Mouse (Mus musculus) hindbrain, embryonic 14.5 days (tissue): ENCODE measurements around the gene Hdhd5. TPM values are rescaled to one million over a fixed set of nuclear protein-coding genes. Genes with fewer than 3 reads are reported as not detected.

Experiments
- ATAC-seq: fragments of 200-750 bp; cut with Nextera tagmentation; 2 replicates; pipeline ENCODE4 v1.8.0; 2017; ENCODE audit warnings: moderate number of reproducible peaks, mild to moderate bottlenecking, moderate TSS enrichment, moderate library complexity; ENCODE audit not compliant: low FRiP score
- DNase-seq: peaks from one replicate; pipeline ENCODE4 v3.0.0-alpha.2; 2015; ENCODE audit warnings: low spot score
- H3K27ac ChIP-seq: fragments of 300-500 bp; sonication (generic); 2 replicates; pipeline ENCODE4 v1.5.1; 2014; ENCODE audit warnings: mild to moderate bottlenecking, moderate library complexity
- H3K27me3 ChIP-seq: fragments of 300-500 bp; sonication (generic); 2 replicates; pipeline ENCODE4 v1.6.1; 2014; ENCODE audit warnings: mild to moderate bottlenecking, low read length, mixed read lengths; ENCODE audit not compliant: control insufficient read depth, insufficient read depth
- H3K36me3 ChIP-seq: fragments of 300-500 bp; sonication (generic); replicated peaks from 2 replicates; pipeline ENCODE4 v1.6.1; 2014; ENCODE audit not compliant: control insufficient read depth, insufficient read depth
- H3K4me1 ChIP-seq: fragments of 300-500 bp; sonication (generic); replicated peaks from 2 replicates; pipeline ENCODE4 v1.6.1; 2014; ENCODE audit warnings: antibody characterized with exemption, low read length, mixed read lengths; ENCODE audit not compliant: control insufficient read depth, insufficient read depth
- H3K4me2 ChIP-seq: fragments of 300-500 bp; sonication (generic); replicated peaks from 2 replicates; pipeline ENCODE4 v1.6.1; 2014; ENCODE audit warnings: mild to moderate bottlenecking, moderate library complexity
- H3K4me3 ChIP-seq: fragments of 300-500 bp; sonication (generic); replicated peaks from 2 replicates; pipeline ENCODE4 v1.5.1; 2014; ENCODE audit warnings: mild to moderate bottlenecking, low read length
- H3K9ac ChIP-seq: fragments of 300-500 bp; sonication (generic); 2 replicates; pipeline ENCODE4 v1.6.1; 2014
- H3K9me3 ChIP-seq: fragments of 300-500 bp; sonication (generic); 2 replicates; pipeline ENCODE4 v1.6.1; 2016; ENCODE audit warnings: low read length; ENCODE audit not compliant: control insufficient read depth
- WGBS: fragments of 180-500 bp; shearing (Covaris S2); extraction: QIAGEN DNeasy Blood & Tissue Kit; methylation state at CpG from one replicate; pipeline ENCODE4 v1.1.7; 2014; 5-methylcytosine and 5-hydroxymethylcytosine counted together
- polyA plus RNA-seq: library from polyadenylated mRNA; unstranded; fragments of >200 nt; fragmentation: Nextera tagmentation; extraction: Ambion mirVana; gene quantifications from 2 replicates; pipeline ENCODE4 v1.2.1, GENCODE M21; 2014

The Hdhd5 gene
- polyA plus RNA-seq, 1 experiment from 2014 or later, result 13.4 TPM

- H3K4me2 ChIP-seq, result no peak overlapping the region
- no peak overlapping the region for H3K27ac ChIP-seq
- 96% methylated on average over 14 of the region's 14 CpGs for WGBS
- H3K27me3 ChIP-seq, result no peaks in the 10 kb centered on the region
- no peak overlapping the region for H3K9ac ChIP-seq
- 0 out of 2 replicates have a peak, but pooled peaks cover 3% of the 10 kb centered on the region for H3K36me3 ChIP-seq
- H3K9me3 ChIP-seq, result no peaks in the 10 kb centered on the region
- ATAC-seq (no peak), DNase-seq (no peak)
- H3K4me1 ChIP-seq, result no peaks in the 10 kb centered on the region
- no peak overlapping the region for H3K4me3 ChIP-seq
These were observed 49.1 kb downstream of the Hdhd5 start for GRCm38 (mm10) chr6:120482021-120482420.

- no peak for ATAC-seq
- Histone ChIP-seq H3K9me3 (no peaks in the 10 kb centered on the region), H3K4me2 (no peak overlapping the region), H3K36me3 (0 out of 2 replicates have a peak, but pooled peaks cover 3% of the 10 kb centered on the region), H3K4me3 (no peak overlapping the region), H3K4me1 (no peaks in the 10 kb centered on the region), H3K27me3 (no peaks in the 10 kb centered on the region), H3K27ac (no peak overlapping the region), H3K9ac (no peak overlapping the region)
- DNase-seq, result no peak
- WGBS, result 85% methylated on average over 6 of the region's 6 CpGs
These were observed 49.6 kb downstream of the Hdhd5 start for GRCm38 (mm10) chr6:120481538-120481937.

GRCm38 (mm10) chr6:120480361-120480760 is 50.8 kb downstream of the Hdhd5 start:
- Histone ChIP-seq H3K9ac (no peak overlapping the region), H3K36me3 (0 out of 2 replicates have a peak, but pooled peaks cover 3% of the 10 kb centered on the region), H3K27ac (no peak overlapping the region), H3K4me2 (no peak overlapping the region), H3K9me3 (no peaks in the 10 kb centered on the region), H3K27me3 (no peaks in the 10 kb centered on the region), H3K4me3 (no peak overlapping the region), H3K4me1 (no peaks in the 10 kb centered on the region)
- DNase-seq (no peak), ATAC-seq (no peak)
- 94% methylated on average over 5 of the region's 5 CpGs for WGBS

- H3K4me3 ChIP-seq, result no peak overlapping the region
- 91% methylated on average over 2 of the region's 2 CpGs for WGBS
- no peak overlapping the region for H3K27ac ChIP-seq
- no peak for DNase-seq
- H3K4me1 ChIP-seq, result no peaks in the 10 kb centered on the region
- 0 out of 2 replicates have a peak, but pooled peaks cover 3% of the 10 kb centered on the region for H3K36me3 ChIP-seq
- no peak overlapping the region for H3K4me2 ChIP-seq
- no peaks in the 10 kb centered on the region for H3K9me3 ChIP-seq
- no peak for ATAC-seq
- no peak overlapping the region for H3K9ac ChIP-seq
- no peaks in the 10 kb centered on the region for H3K27me3 ChIP-seq
These were observed 51.8 kb downstream of the Hdhd5 start for GRCm38 (mm10) chr6:120479302-120479701.

- H3K9ac ChIP-seq, result no peak overlapping the region
- ATAC-seq (no peak), DNase-seq (no peak)
- H3K4me3 ChIP-seq, result no peak overlapping the region
- H3K27ac ChIP-seq, result no peak overlapping the region
- H3K27me3 ChIP-seq, result no peaks in the 10 kb centered on the region
- H3K36me3 ChIP-seq, result 0 out of 2 replicates have a peak, but pooled peaks cover 3% of the 10 kb centered on the region
- H3K4me1 ChIP-seq, result peaks cover 20% of the 10 kb centered on the region
- no peaks in the 10 kb centered on the region for H3K9me3 ChIP-seq
- no peak overlapping the region for H3K4me2 ChIP-seq
- WGBS, result 86% methylated on average over 8 of the region's 8 CpGs
These were observed 55.8 kb downstream of the Hdhd5 start for GRCm38 (mm10) chr6:120475288-120475687.

DNA sequence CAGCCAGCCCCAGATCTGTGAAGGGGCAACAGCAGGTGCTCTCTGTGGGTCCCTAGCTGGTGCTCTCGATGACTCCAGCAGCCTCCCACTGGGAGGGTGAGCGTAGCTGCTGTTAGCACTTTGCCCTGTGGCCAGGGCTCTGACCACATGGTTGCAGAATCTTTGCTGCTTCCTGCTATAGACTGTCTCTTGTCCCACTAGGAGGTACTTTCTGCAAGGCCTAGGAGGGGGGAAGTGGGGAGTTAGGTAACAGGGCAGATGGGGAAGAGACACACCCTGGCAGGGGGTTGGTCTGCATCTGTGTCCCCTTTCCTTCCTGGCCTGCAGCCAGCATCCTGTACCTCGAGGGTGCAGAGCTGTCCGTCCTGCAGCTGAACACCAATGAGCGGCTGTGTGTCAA is 57.7 kb downstream of the Hdhd5 start:
- DNase-seq, result no peak
- H3K4me1 ChIP-seq, result peaks cover 20% of the 10 kb centered on the region
- no peaks in the 10 kb centered on the region for H3K36me3 ChIP-seq
- peak; percentile 19 for ATAC-seq
- H3K9me3 ChIP-seq, result no peaks in the 10 kb centered on the region
- no peak overlapping the region for H3K9ac ChIP-seq
- no peaks in the 10 kb centered on the region for H3K27me3 ChIP-seq
- H3K4me2 ChIP-seq, result no peak overlapping the region
- H3K27ac ChIP-seq, result peak overlapping the region; percentile 70
- 21% methylated on average over 5 of the region's 5 CpGs for WGBS
- H3K4me3 ChIP-seq, result no peak overlapping the region

DNA sequence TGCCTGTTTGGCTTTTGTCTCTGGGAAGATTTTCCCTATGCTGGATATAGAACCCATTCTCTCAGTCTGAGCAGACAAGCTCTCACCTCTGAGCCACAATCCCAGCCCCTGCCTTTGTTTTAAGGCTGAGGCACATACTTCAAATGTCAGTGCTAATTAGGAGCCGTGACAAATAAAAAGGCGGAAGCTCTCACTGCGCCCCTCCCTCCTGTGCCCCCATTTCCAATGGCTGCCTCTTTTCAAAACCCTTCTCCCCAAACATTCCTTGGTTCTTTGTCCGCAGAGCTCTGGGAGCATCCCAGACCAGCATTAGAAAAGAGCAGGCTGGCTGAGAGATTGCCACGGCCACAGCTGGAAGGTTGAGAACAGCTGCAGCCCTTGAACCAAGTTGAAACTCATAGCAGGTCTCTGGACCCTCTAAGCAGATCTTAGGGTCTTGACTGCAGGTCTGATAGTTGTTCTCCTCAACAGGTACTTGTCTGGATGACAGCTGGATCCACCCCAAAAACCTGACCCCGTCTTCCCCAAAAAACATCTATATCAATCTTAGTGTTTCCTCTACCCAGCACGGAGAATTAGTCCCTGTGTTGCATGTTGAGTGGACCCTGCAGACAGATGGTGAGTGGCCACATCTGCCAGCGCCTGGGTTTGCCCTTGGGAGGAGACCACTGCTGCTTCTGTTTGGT is 58.5 kb downstream of the Hdhd5 start:
- Histone ChIP-seq H3K4me2 (no peak overlapping the region), H3K27me3 (no peaks in the 10 kb centered on the region), H3K9ac (peak overlapping the region; percentile 3; the same call in 1 of the 2 replicates), H3K36me3 (no peaks in the 10 kb centered on the region), H3K4me1 (peaks cover 20% of the 10 kb centered on the region), H3K27ac (peak overlapping the region; percentile 70), H3K4me3 (no peak overlapping the region), H3K9me3 (no peaks in the 10 kb centered on the region)
- no peak for DNase-seq
- WGBS, result 7% methylated on average over 8 of the region's 8 CpGs
- peak; percentile 61 for ATAC-seq

DNA sequence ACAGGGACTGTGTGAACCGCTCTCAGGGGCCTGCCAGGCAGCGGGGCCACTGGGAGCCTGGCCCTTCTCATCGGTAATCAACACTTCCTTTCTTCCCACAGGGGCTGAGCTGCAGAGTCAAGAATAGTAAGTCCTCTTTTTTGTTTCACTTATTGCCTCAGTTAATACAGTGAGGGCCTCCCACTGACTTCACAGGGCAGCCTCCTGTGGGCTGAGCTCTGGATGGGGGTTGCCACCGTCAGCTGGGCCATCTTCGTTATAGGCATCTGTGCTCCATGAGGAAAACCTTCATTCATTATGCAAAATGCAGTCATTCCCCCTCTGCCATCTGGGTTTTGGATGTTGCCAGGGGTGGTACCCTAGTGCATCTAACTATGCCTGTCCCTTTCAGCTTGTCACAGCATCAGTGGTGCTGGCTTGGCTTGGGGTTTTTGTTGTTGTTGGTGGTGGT is 59.1 kb downstream of the Hdhd5 start:
- Histone ChIP-seq H3K4me2 (no peak overlapping the region), H3K36me3 (no peaks in the 10 kb centered on the region), H3K9ac (peak overlapping the region; percentile 3; the same call in 1 of the 2 replicates), H3K4me3 (no peak overlapping the region), H3K27ac (peak overlapping the region; percentile 70), H3K4me1 (peaks cover 20% of the 10 kb centered on the region), H3K9me3 (no peaks in the 10 kb centered on the region), H3K27me3 (no peaks in the 10 kb centered on the region)
- 0% methylated on average over 5 of the region's 5 CpGs for WGBS
- DNase-seq, result peak; percentile 65
- peak; percentile 75 for ATAC-seq

DNA sequence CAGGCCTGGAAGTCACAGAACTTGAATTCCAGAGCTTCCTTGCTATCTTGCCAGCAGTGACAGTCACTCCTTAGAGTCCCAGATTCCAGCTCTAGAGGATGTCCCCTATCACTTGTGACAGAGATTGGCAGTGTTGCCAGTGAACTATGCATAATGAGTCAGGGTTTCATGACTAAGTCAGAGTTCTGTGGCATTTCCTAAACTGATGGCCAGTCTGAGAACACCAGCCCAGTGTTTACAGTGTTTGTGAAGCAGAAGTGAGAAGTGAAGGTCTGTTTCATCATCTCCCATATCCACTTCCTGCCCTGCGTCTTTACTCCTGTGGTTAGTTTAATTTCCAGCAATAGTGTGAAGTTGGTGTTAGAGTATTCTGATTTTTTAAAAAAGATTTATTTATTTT is 60.5 kb downstream of the Hdhd5 start:
- Histone ChIP-seq H3K9me3 (no peaks in the 10 kb centered on the region), H3K4me3 (no peak overlapping the region), H3K4me2 (no peak overlapping the region), H3K4me1 (peaks cover 20% of the 10 kb centered on the region), H3K27me3 (no peaks in the 10 kb centered on the region), H3K27ac (no peak overlapping the region), H3K36me3 (no peaks in the 10 kb centered on the region), H3K9ac (no peak overlapping the region)
- WGBS, result 88% methylated on average over 1 of the region's 1 CpGs
- no peak for ATAC-seq
- no peak for DNase-seq
